Mouse (Mus musculus): ENCODE data around the gene Large1. TPM values are rescaled to one million over a fixed set of nuclear protein-coding genes. Genes with fewer than 3 reads are reported as not detected.

Gene Large1
- polyA plus RNA-seq, 2 experiments, result 15.0 to 20.6 TPM

DNA sequence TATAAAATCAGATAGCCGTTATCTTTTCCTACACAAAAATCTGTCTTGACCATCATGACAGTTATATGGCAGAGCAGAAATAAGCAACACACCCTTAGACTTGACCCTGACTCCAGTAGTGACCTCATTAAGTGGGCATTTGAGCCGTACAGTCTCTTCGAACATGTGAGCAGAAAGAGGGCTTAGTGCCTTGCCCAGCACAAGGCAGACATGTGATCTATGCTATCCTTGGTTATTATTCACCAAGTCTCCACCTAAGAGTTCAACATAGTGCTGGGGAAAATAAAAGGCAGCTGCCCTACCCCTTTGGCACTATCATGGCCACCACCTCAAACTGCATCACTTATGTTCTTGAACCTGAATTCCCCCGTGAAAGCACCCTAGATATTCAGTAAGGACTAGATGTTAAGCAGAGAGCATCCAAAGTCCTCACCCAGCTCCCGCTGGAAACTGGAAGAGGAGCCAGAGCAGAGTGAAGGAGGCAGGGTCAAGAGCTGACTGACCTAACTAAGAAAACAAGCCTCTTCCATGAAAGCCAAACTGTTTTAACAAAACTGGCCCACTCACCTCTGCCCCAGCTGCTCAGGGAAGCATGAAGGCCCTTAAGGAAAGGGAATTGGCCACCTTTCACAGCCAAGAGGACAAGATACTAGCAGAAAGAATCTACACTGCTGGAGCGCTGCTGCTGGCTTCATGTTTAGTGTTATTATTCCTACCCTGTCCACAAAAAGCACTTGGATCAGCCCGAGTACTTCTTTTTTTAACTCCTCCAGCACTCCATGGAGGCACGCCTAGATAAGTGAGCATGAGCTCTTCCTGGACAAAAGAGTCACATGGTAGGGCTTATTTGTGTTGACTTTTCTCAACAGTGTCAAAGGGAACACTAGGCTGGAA, 40.4 kb downstream of the Large1 start:
- H3K4me3 ChIP-seq (replicated peaks; ENCODE audit: low read length), result no peak overlapping the region
- TF ChIP-seq POLR2A (IDR thresholded peaks at IDR 0.05; ENCODE audit: borderline replicate concordance, extremely low read depth, insufficient read depth, insufficient read length), result no peak
- DNase-seq (ENCODE audit: low spot score) (no peak), ATAC-seq (ENCODE audit: low FRiP score, low read depth) (no peak)
- WGBS, result 87% methylated on average over 8 of the region's 8 CpGs
- no peaks in the 10 kb centered on the region for H3K4me1 ChIP-seq (ENCODE audit: control insufficient read depth, insufficient read depth, low read length)
- no peak overlapping the region for H3K27ac ChIP-seq (replicated peaks; ENCODE audit: low read depth, low read length)
- H3K9me3 ChIP-seq (ENCODE audit: control insufficient read depth, low read length), result no peaks in the 10 kb centered on the region
- H3K9ac ChIP-seq (ENCODE audit: low read depth, low read length, severe bottlenecking), result no peak overlapping the region
- no peaks in the 10 kb centered on the region for H3K36me3 ChIP-seq (ENCODE audit: control insufficient read depth, insufficient read depth, low read length)
- no peaks in the 10 kb centered on the region for H3K27me3 ChIP-seq (ENCODE audit: control insufficient read depth, insufficient read depth, low read length)
- H3K4me2 ChIP-seq (replicated peaks; ENCODE audit: low read depth, low read length, severe bottlenecking), result no peak overlapping the region

DNA sequence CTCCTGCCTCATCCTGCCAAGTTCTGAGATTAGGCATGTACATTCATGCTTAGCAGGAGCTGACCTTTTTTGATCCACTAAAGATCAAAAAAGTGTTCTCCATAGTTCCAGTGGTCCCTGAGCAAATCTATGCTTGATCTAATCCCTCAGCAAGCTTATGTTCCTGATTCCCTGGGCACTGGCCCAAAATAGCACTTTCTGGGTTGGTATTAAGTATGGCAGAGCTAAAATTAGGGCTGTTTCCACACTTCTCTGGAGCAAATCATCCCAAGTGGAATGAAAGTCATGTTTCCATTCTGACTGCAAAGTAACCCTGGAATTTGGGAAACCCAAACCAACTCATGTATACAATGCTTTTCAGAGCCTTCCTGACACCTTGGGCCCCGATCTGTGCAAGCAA, 42.9 kb downstream of the Large1 start:
- Histone ChIP-seq H3K27ac (replicated peaks; ENCODE audit: low read depth, low read length) (no peak overlapping the region), H3K36me3 (ENCODE audit: control insufficient read depth, insufficient read depth, low read length) (no peaks in the 10 kb centered on the region), H3K4me3 (replicated peaks; ENCODE audit: low read length) (no peak overlapping the region), H3K9ac (ENCODE audit: low read depth, low read length, severe bottlenecking) (no peak overlapping the region), H3K4me2 (replicated peaks; ENCODE audit: low read depth, low read length, severe bottlenecking) (no peak overlapping the region), H3K27me3 (ENCODE audit: control insufficient read depth, insufficient read depth, low read length) (no peaks in the 10 kb centered on the region), H3K9me3 (ENCODE audit: control insufficient read depth, low read length) (no peaks in the 10 kb centered on the region), H3K4me1 (ENCODE audit: control insufficient read depth, insufficient read depth, low read length) (no peaks in the 10 kb centered on the region)
- WGBS, result 92% methylated on average over 1 of the region's 1 CpGs
- DNase-seq (ENCODE audit: low spot score) (no peak), ATAC-seq (ENCODE audit: low FRiP score, low read depth) (no peak)
- TF ChIP-seq POLR2A (IDR thresholded peaks at IDR 0.05; ENCODE audit: borderline replicate concordance, extremely low read depth, insufficient read depth, insufficient read length), result no peak

DNA sequence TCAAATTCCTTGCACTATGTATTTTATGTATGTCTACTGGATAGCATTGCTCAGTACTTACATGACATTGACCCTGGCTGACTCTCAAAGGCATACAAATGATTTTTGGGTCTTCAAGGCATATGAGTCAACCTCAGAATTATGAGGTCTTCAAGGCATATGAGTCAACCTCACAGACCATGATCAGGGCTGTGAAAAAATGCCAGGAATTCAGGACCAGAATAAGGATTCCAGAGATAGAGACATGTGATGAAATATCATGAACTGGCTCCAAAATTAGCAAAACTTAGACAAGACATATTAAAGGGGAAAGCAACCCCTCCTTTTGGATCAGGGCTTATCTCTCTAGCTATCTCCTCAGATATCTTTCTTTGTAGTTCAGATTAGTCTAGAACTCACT, 43.3 kb downstream of the Large1 start:
- no peaks in the 10 kb centered on the region for H3K4me1 ChIP-seq (ENCODE audit: control insufficient read depth, insufficient read depth, low read length)
- no peaks in the 10 kb centered on the region for H3K36me3 ChIP-seq (ENCODE audit: control insufficient read depth, insufficient read depth, low read length)
- H3K9me3 ChIP-seq (ENCODE audit: control insufficient read depth, low read length), result no peaks in the 10 kb centered on the region
- H3K27me3 ChIP-seq (ENCODE audit: control insufficient read depth, insufficient read depth, low read length), result no peaks in the 10 kb centered on the region
- no peak overlapping the region for H3K4me3 ChIP-seq (replicated peaks; ENCODE audit: low read length)
- ATAC-seq (ENCODE audit: low FRiP score, low read depth) (no peak), DNase-seq (ENCODE audit: low spot score) (no peak)
- no peak overlapping the region for H3K27ac ChIP-seq (replicated peaks; ENCODE audit: low read depth, low read length)
- H3K9ac ChIP-seq (ENCODE audit: low read depth, low read length, severe bottlenecking), result no peak overlapping the region
- H3K4me2 ChIP-seq (replicated peaks; ENCODE audit: low read depth, low read length, severe bottlenecking), result no peak overlapping the region
- TF ChIP-seq POLR2A (IDR thresholded peaks at IDR 0.05; ENCODE audit: borderline replicate concordance, extremely low read depth, insufficient read depth, insufficient read length), result no peak

DNA sequence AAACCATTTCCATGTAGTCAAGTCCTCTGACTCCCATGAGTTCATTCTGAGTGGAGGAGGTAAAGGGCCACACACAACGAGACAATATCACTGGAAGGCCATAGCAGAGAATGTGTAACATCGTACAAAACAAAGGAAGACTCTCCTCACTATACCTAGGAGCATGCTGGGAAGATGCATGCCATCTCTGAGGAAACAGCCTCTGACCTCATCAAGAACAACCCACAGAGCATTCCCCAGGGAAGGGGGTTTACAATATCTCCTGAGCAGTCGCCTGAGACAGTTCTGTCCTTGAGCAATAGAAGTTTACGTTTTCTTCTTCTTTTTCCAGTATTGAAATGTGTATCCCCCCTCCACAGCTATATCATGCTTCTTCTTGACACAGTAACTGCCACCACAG, 49.4 kb downstream of the Large1 start:
- Histone ChIP-seq H3K27ac (replicated peaks; ENCODE audit: low read depth, low read length) (no peak overlapping the region), H3K9ac (ENCODE audit: low read depth, low read length, severe bottlenecking) (no peak overlapping the region), H3K4me1 (ENCODE audit: control insufficient read depth, insufficient read depth, low read length) (no peaks in the 10 kb centered on the region), H3K9me3 (ENCODE audit: control insufficient read depth, low read length) (no peaks in the 10 kb centered on the region), H3K4me2 (replicated peaks; ENCODE audit: low read depth, low read length, severe bottlenecking) (no peak overlapping the region), H3K36me3 (ENCODE audit: control insufficient read depth, insufficient read depth, low read length) (no peaks in the 10 kb centered on the region), H3K27me3 (ENCODE audit: control insufficient read depth, insufficient read depth, low read length) (no peaks in the 10 kb centered on the region), H3K4me3 (replicated peaks; ENCODE audit: low read length) (no peak overlapping the region)
- TF ChIP-seq POLR2A (IDR thresholded peaks at IDR 0.05; ENCODE audit: borderline replicate concordance, extremely low read depth, insufficient read depth, insufficient read length), result no peak
- 71% methylated on average over 4 of the region's 4 CpGs for WGBS
- DNase-seq (ENCODE audit: low spot score) (no peak), ATAC-seq (ENCODE audit: low FRiP score, low read depth) (no peak)

DNA sequence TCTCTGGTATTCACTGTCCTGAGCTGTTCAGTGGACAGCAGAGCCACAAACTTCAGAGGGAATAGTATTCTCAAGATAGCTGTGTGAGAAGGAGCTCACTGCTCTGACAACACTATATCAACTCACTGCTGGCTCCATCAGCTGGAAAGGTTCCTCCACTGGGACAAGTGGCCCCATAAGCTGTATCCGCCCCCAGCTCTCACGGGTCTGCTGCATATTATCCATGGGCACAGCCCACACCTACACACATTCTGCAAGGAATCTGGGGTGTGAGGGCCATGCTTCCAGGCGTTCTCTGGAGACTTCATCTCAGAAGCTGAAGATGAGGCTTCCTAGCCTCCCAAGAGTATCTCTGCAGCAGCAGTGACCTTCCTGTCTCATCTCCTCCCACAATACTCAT, 50.4 kb downstream of the Large1 start:
- H3K27me3 ChIP-seq (ENCODE audit: control insufficient read depth, insufficient read depth, low read length), result no peaks in the 10 kb centered on the region
- DNase-seq (ENCODE audit: low spot score), result no peak

More for the DNA sequence above, 50.4 kb downstream of the Large1 start:
- no peak overlapping the region for H3K4me2 ChIP-seq (replicated peaks; ENCODE audit: low read depth, low read length, severe bottlenecking)
- H3K4me1 ChIP-seq (ENCODE audit: control insufficient read depth, insufficient read depth, low read length), result no peaks in the 10 kb centered on the region
- no peak for TF ChIP-seq POLR2A (IDR thresholded peaks at IDR 0.05; ENCODE audit: borderline replicate concordance, extremely low read depth, insufficient read depth, insufficient read length)
- H3K27ac ChIP-seq (replicated peaks; ENCODE audit: low read depth, low read length), result no peak overlapping the region
- ATAC-seq (ENCODE audit: low FRiP score, low read depth), result no peak
- H3K9me3 ChIP-seq (ENCODE audit: control insufficient read depth, low read length), result no peaks in the 10 kb centered on the region
- WGBS, result 86% methylated on average over 3 of the region's 3 CpGs
- no peak overlapping the region for H3K9ac ChIP-seq (ENCODE audit: low read depth, low read length, severe bottlenecking)
- no peaks in the 10 kb centered on the region for H3K36me3 ChIP-seq (ENCODE audit: control insufficient read depth, insufficient read depth, low read length)
- no peak overlapping the region for H3K4me3 ChIP-seq (replicated peaks; ENCODE audit: low read length)

Measured in limb, embryonic 14.5 days (tissue).